8 mouse cellular contexts compared by ENCODE assay signal in the genomic region with DNA sequence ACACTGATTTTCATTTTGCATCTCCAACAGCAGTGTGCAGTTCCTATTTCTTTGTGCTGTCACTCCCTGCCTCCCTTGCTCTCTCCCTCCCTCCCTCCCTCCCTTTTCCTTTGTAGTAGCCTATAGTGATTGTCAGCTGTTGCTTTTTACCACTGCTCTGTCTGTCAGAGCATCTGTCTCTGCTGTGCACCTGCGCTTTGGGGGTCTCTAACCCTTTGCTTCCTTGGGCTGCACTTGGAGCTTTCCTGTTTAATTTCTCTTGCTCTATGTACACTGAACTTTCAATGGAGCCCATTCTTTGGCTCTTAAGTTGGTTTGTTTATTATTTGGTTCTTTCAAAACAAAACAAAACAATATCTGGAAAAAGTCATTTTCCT.
DNase-seq lines count a peak whose midpoint lies in the region; ATAC-seq lines count a peak whose summit lies in the region.

No protein-coding gene starts in this region.

- H3K4me1 ChIP-seq in heart, embryonic 15.5 days (replicated peaks), result peaks cover 41% of the 10 kb centered on the region
- peaks cover 23% of the 10 kb centered on the region for H3K4me1 ChIP-seq in embryonic facial prominence, embryonic 14.5 days (ENCODE audit: control insufficient read depth, insufficient read depth, low read length)
- H3K4me1 ChIP-seq in intestine, embryonic 15.5 days (replicated peaks), result peaks cover 14% of the 10 kb centered on the region; the same call in 1 of the 2 replicates
- peaks cover 50% of the 10 kb centered on the region for H3K4me1 ChIP-seq in neural tube, embryonic 13.5 days (replicated peaks)

- ATAC-seq in heart, embryonic 15.5 days (replicated peaks; ENCODE audit: insufficient number of reproducible peaks, insufficient read depth, low FRiP score, low read depth), result no peak
- no peak for ATAC-seq in embryonic facial prominence, embryonic 14.5 days (ENCODE audit: low read depth)
- ATAC-seq in intestine, embryonic 15.5 days, result no peak
- no peak for ATAC-seq in neural tube, embryonic 13.5 days (ENCODE audit: low read depth)
- ATAC-seq in erythroid progenitor cell, adult 5-6 weeks (replicated peaks; ENCODE audit: low FRiP score, poor library complexity, severe bottlenecking), result no peak

- H3K36me3 ChIP-seq in heart, embryonic 15.5 days, result peaks cover 16% of the 10 kb centered on the region; the same call in 1 of the 2 replicates
- peaks cover 14% of the 10 kb centered on the region for H3K36me3 ChIP-seq in embryonic facial prominence, embryonic 14.5 days (ENCODE audit: control insufficient read depth, insufficient read depth, low read length)
- H3K36me3 ChIP-seq in intestine, embryonic 15.5 days, result 0 out of 2 replicates have a peak, but pooled peaks cover 8% of the 10 kb centered on the region
- H3K36me3 ChIP-seq in neural tube, embryonic 13.5 days, result peaks cover 23% of the 10 kb centered on the region

- peak overlapping the region; percentile 22 for H3K4me3 ChIP-seq in heart, embryonic 15.5 days
- no peak overlapping the region for H3K4me3 ChIP-seq in embryonic facial prominence, embryonic 14.5 days (ENCODE audit: low read depth, low read length)
- no peak overlapping the region for H3K4me3 ChIP-seq in intestine, embryonic 15.5 days (replicated peaks)
- H3K4me3 ChIP-seq in neural tube, embryonic 13.5 days, result no peak overlapping the region

- intact Hi-C loops in heart, postnatal 36 days (cut with DNase I), result loop anchor here (5.0 kb wide), 2 partner anchors 121 to 136 kb away; a partner anchor contains a TSS

- H3K9ac ChIP-seq in heart, embryonic 15.5 days, result no peak overlapping the region
- H3K9ac ChIP-seq in embryonic facial prominence, embryonic 14.5 days (ENCODE audit: low read depth, low read length), result no peak overlapping the region
- H3K9ac ChIP-seq in intestine, embryonic 15.5 days, result no peak overlapping the region
- peak overlapping the region; percentile 43 for H3K9ac ChIP-seq in neural tube, embryonic 13.5 days

- 26% methylated on average over 1 of the region's 1 CpGs for WGBS in heart, embryonic 15.5 days
- WGBS in embryonic facial prominence, embryonic 14.5 days, result 48% methylated on average over 1 of the region's 1 CpGs
- 63% methylated on average over 1 of the region's 1 CpGs for WGBS in intestine, embryonic 15.5 days
- WGBS in neural tube, embryonic 13.5 days, result 23% methylated on average over 1 of the region's 1 CpGs

- no peaks in the 10 kb centered on the region for H3K9me3 ChIP-seq in heart, embryonic 15.5 days (replicated peaks)
- H3K9me3 ChIP-seq in embryonic facial prominence, embryonic 14.5 days (ENCODE audit: control insufficient read depth, low read length), result no peaks in the 10 kb centered on the region
- no peaks in the 10 kb centered on the region for H3K9me3 ChIP-seq in intestine, embryonic 15.5 days
- H3K9me3 ChIP-seq in neural tube, embryonic 13.5 days, result no peaks in the 10 kb centered on the region

- H3K27me3 ChIP-seq in heart, embryonic 15.5 days, result no peaks in the 10 kb centered on the region
- no peaks in the 10 kb centered on the region for H3K27me3 ChIP-seq in embryonic facial prominence, embryonic 14.5 days (replicated peaks; ENCODE audit: control insufficient read depth, insufficient read depth, low read length)
- H3K27me3 ChIP-seq in intestine, embryonic 15.5 days (replicated peaks), result no peaks in the 10 kb centered on the region
- no peaks in the 10 kb centered on the region for H3K27me3 ChIP-seq in neural tube, embryonic 13.5 days

- peak overlapping the region; percentile 99 for H3K27ac ChIP-seq in heart, embryonic 15.5 days
- H3K27ac ChIP-seq in embryonic facial prominence, embryonic 14.5 days (replicated peaks; ENCODE audit: low read depth, low read length), result no peak overlapping the region
- H3K27ac ChIP-seq in intestine, embryonic 15.5 days, result no peak overlapping the region
- peak overlapping the region; percentile 61 for H3K27ac ChIP-seq in neural tube, embryonic 13.5 days (replicated peaks)

- peak overlapping the region; percentile 79 for H3K4me2 ChIP-seq in heart, embryonic 15.5 days
- H3K4me2 ChIP-seq in embryonic facial prominence, embryonic 14.5 days (ENCODE audit: low read depth, low read length), result peak overlapping the region; percentile 74
- H3K4me2 ChIP-seq in intestine, embryonic 15.5 days (replicated peaks), result peak overlapping the region; percentile 68; the same call in 1 of the 2 replicates
- peak overlapping the region; percentile 76 for H3K4me2 ChIP-seq in neural tube, embryonic 13.5 days

- DNase-seq in heart, postnatal 36 days, result no peak
- DNase-seq in embryonic facial prominence, embryonic 14.5 days (ENCODE audit: low spot score), result peak; percentile 18
- DNase-seq in layer of hippocampus, adult 9-10 months (ENCODE audit: low spot score), result no peak
- DNase-seq in cerebellum, adult 18-20 months, result no peak

Comparison
In these comparisons a context has a peak if more than half of its experiments do, and no peak if none do; other contexts are left out.
1. H3K27ac ChIP-seq: peak in heart, embryonic 15.5 days (single experiment) and neural tube, embryonic 13.5 days (single experiment); none in embryonic facial prominence, embryonic 14.5 days (single experiment) and intestine, embryonic 15.5 days (single experiment).
2. Peak in every context shown above with its lines, with median percentiles within 50 percentile points of each other: H3K4me2 ChIP-seq.